Mouse (Mus musculus) left cerebral cortex, postnatal 10 days (tissue): ENCODE measurements at regions not wholly inside any gene's neighbourhood (a gene's known extent, or its start where the extent isn't known, plus 50 kb on each side); places are given as distances from the start of the nearest gene placed in this dataset.
"Not testable (repeated sequence)": the region's sequence is repeated elsewhere in the genome, so short reads cannot be mapped to it uniquely, and the experiment has no call there.

Experiments used
- DNase-seq, 2 experiments: peaks; one replicate each; pipeline ENCODE4 v3.0.0; 2021 to 2022; ENCODE audit warnings: low spot score in 2 of 2, mixed read lengths in 1 of 2; ENCODE audit errors: extremely low spot score in 1 of 2
- intact Hi-C: fragments of 180-260 bp; cut with DNase I; formaldehyde crosslinking; loops from one replicate; pipeline ENCODE4 v1.15.1; 2025

DNA sequence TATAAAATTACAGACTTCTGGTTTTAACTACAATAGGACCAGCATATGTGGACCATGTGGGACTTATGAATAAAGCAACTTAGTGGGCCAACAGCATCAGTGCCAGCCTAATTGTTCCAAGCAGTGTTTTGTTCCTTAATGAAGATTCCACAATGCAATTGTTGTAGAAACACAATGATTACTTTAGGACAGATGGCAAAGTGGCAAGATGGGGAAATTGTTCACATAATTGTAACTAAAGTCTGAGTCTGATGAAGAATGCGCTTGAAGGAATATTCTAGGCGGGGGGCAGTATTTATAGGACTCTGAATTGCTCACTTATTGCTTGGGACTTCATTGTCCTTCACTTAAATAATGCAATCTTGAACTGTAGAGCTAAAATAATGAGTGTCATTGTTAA is 253.4 kb upstream of the Kcnj3 start:
- no peak for DNase-seq
- intact Hi-C loops = no loop called here

DNA sequence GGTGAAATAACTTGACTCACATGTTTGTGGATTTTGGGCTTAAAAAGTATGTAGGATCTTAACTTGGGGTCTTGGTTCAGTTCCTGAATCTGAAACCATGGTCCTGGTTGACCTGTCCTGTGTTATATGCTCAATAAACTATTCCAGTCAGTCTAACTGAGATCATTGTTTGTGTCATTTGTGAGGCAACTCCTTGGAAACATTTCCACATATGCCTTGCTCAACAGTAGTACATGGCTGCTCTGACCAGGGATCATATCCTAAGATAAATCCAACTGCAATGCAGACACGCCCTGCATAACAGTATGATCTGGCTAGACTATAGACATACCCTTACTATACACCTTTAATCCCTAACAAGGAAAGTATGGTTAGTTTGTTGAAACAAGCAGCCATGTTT is 228.9 kb upstream of the Kcnj3 start:
- intact Hi-C loops = no loop called here
- DNase-seq = no peak

DNA sequence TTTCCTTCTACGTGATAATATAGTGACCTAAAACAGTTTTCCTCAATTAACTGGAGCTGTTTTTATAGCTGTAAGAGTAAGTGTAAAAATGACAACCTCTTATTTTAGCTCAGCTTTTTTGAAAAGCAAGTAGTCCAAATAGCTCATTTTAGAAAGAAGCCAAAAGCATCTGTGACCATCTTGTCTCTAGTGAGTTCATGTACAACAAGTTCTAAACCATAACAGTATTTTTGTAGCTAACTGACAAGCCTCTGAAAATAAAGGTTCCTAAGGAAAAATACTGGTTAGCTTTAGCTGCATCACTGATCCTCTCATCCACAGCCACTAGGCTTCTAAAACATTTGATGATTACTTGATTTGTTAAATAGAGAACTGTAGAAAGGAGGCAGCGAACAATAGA is 227.2 kb upstream of the Kcnj3 start:
- intact Hi-C loops = no loop called here
- DNase-seq = no peak

DNA sequence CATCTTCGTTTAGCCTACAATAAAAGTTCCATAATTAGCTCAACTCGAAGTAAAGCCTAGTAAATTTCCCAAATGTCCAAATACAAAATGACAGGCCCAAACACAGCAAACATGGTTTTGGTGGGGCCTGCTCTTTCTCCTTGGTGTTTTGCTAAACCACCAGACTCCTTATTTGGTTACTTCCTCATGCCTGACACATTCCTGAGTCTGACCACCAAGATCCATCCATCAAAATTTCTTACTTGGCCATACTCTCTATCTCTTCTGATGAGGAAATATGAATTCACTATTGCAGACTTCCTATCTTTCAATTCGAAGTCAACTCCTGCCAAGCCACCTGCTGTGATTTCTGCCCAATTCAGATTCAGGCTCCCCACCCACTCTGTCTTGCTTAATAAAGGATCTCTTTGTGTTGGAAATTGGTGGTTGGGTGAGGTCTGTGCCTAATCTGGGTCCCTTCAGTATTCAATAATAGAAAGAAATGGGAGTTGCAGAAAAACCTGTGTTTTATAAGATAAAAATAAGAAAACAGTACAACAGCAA is 225.9 kb upstream of the Kcnj3 start:
- intact Hi-C loops = no loop called here
- no peak for DNase-seq

DNA sequence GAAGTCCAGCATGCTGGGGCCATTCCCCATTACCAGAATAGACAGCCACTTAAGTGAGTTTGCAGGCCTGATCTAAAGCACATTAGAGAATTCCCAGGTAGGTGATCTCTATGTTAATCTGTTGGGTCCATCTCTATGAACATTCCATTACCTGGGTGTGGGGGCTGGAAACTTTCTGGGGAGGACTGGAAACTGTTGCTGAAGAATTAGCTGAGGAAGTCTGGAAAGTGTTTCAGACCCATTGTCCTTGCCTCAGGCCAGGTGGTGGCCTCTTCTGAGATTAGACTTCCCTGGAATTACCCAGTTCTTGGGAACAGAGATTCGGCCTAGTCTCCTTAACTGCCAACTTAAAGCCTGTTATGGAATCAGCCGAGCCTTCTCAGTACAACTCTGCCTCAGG is 224.5 kb upstream of the Kcnj3 start:
- DNase-seq = no peak
- intact Hi-C loops = no loop called here

DNA sequence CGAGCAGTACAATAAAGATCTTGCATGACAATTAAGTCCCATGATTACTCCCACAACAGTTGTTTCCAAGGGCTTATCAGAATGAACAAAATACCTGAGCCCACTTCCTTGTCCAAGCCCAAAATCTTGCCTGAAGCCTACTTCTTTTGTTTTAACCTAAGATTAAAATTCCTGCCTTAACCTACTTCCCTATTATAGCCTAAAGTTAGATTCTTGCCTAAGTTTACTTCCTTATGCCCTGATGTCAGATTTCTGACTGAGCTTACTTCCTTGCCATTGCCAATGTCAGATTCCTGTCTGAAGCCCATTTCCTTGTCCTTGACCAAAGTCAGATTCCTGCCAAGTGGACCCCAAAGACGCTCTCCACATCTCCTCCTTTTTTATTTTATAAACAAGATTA is 213.7 kb upstream of the Kcnj3 start:
- intact Hi-C loops = loop anchor here (10.0 kb wide), 1 partner anchor 213 kb away; the partner anchor contains the start of gene Kcnj3
- DNase-seq = no peak

DNA sequence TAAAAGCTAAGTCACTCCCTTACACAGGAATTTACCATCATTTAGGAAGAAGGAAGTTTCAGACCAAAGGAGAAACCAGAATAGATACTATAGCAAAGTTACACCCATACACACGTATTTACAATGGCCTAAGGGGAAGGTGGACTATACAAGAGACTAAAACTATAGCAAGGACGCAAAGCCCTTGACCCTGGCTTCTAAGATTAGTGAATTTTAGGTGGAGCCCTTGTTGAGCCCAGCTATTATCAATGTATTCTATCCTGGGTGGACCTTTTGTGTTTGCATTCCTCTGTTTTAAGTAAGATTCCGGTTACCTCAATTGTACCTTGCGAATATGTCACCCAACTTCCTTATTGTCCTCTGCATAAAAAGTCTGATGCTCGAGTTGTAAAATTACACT is 213.0 kb upstream of the Kcnj3 start:
- intact Hi-C loops = loop anchor here (10.0 kb wide), 1 partner anchor 212 kb away; the partner anchor contains the start of gene Kcnj3
- not testable (repeated sequence) for DNase-seq

DNA sequence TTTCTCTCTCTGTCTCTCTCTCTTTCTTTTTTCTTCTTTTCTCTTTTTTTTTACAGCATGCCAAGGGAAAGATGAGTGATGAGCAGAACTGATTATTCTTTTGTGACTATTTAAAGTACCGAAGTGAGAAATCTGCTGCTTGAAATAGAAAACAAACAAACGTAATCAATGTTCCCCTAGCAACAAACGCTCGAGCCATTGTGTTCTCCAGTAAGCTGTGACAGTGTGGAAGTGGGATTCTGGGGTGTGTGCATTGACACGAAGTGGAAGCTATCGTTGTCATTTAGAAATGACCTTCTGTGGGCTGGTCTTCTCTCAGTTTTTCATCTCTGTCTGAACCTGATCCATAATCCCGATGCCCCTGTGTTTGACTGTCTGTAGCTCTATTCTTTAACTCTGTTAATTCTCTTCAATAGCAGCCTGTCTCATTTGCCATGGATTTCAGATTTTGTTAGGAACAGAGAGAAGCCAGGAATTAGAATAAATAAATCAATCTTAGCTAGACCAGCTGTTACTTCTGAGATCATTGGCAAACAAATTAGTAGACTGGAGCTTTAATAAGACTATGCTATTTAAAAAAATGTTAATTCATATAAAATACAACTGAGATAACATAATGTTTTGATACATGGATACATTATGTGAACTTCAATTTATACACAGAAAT is 207.5 kb upstream of the Kcnj3 start:
- DNase-seq = peak in 1 of 2 experiments; percentile 5
- intact Hi-C loops = loop anchor here (10.0 kb wide), 1 partner anchor 207 kb away; the partner anchor contains the start of gene Kcnj3

DNA sequence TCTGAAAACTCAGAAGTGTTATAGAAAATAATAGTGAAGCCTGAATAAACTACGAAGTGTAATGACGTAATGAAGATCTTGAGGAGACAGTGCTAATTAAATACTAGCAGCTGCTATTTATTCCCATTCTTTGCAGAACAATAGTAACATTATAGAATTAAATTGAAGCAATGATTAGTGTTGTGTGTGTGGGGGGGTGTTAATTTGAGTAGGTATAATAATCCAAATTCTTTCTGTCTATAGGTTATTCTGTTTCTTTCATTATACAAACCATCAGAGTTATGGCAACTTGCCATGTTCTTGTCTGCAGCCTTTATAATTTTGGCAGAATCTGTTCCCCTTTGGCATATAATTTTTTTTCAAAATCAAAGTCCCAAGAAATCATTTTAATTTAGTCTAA is 203.9 kb upstream of the Kcnj3 start:
- DNase-seq = no peak
- intact Hi-C loops = no loop called here

DNA sequence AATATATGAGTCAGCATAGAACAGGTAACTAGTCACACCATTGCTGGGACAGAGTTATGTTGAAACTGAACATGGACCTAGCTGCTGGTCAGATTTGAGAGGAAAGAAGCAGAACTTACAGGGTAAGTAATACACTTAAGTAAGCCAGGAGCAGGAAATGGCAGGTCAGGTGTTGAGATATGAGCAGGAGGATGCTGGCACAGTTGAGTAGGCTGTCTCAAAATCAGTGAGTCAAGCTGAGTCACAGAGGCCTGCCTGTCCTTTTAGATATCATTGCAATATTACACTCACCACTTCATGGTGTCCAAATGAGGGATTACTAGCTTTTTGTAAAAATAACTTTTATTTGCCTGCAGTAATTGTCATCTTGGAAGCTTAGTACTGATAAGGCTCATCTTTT is 182.6 kb upstream of the Kcnj3 start:
- DNase-seq = no peak
- intact Hi-C loops = no loop called here

DNA sequence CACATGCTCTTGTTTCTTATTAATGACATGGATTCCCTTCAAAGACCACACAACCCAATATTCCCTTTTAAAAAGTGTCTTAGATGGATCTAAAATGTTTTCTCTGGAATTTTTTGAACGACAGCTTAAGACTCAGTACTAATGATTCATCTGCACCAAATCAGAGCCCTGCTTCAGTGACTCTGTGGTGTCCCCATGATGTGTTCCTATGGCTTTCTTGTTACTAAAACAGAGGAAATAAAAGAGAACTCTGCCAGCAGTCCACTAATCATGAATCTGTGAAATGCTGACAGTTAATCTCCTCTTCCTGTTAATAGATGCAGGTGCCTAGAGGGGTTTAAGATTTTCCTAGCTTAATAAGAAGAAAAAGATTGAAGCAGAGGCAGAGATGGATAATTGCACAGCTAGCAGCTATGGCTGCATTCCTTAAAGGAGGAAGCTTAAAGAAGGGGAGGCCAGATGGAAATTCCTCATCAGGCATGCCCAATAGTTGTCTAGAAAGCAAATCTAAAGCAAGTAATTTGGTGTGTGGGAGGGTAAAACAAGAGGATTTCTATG is 173.0 kb upstream of the Kcnj3 start:
- DNase-seq = no peak
- intact Hi-C loops = no loop called here

DNA sequence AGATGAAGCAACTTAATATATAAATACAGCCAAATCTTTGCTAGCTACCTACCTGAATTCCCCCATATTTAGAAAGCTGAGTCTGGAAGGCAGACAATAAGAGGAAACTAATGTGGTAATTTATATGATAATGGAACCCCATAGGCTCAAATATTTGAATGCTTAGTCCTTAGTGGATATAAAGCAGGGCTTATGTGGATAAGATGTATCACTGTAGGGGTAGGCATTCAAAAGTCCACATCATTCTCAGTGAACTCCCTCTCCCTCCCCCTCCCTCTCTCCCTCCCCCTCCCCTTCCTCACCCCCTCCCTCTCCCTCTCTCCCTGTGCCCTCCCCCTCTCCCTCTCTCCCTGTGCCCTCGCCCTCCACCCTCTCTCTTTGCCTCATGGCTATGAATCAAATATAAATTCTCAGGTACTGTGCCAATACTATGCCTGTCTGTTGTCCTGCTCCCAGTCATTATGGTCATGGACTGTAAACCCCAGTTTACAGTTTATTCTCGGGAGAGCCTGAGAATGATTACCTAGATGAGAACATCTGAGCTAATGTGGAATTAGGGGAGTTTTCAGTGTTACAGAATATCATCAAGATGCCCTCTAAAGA is 171.8 kb upstream of the Kcnj3 start:
- DNase-seq = no peak
- intact Hi-C loops = no loop called here

DNA sequence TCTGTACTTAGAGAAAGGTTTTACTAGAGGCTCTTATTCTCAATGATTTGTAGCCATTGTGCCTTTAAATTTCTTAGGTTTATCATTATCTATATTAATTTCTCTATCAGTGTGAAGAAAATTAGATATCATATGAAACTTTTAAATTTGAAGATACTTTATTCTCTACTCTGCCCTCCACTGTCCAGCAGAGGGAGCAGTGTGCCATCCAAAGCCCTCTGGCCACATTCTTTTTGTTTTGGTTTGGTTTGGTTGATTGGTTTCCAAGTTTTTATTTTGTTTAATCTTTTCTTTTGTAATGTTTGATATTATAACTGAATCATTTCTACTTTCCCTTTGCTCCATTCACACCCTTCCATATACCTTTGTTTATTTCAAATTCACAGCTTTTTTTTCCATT is 129.4 kb upstream of the Kcnj3 start:
- DNase-seq = peak in 1 of 2 experiments; percentile 16
- intact Hi-C loops = loop anchor here (10.0 kb wide), 2 partner anchors 618 to 718 kb away; no protein-coding TSS in a partner anchor

DNA sequence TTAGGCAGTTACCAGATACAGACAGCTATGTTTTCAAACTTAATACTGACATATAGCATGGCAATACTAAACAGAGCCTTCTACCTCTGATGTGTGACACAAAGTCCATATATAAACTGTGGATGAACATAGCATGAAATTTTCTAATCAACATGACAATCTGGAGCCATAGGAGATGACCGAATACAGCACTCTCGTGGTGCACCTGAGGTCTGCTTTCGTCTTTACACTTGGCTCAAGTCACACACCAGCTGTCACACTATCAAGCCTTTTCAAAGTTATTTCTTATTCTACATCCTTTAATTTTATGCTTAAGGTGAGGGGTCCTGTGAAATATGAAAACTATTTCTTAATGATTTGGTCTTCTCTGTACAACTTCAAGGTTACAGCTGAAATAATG is 120.1 kb upstream of the Kcnj3 start:
- no peak for DNase-seq
- intact Hi-C loops = no loop called here

DNA sequence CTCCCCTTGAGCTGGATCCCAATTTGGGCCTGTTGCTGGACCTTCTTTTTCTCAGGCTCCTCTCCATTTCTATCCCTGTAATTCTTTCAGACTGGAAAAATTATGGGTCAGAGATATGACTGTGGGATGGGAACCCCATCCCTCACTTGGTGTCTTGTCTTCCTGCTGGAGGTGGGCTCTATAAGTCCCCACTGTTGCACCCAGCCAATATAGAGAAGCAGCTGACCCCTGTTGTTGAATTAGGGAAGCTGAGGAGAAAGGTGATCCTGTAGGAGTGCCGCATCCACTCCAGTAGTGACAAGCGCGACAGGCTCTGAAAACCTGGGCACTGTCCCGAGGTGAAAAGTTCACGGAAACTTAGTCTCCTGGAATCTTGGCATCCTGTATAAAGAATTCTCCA is 81.7 kb upstream of the Kcnj3 start:
- intact Hi-C loops, DNase-seq: not testable (repeated sequence)
